Mouse (Mus musculus) bone marrow, adult 2 months (tissue): Measurements from ENCODE around the gene Mef2c. TPM values are rescaled to one million over a fixed set of nuclear protein-coding genes. Genes with fewer than 3 reads are reported as not detected.

ENCODE experiments used
- H3K27ac ChIP-seq: fragments of 200-500 bp; 2 replicates; pipeline ENCODE4 v1.5.1; 2012; ENCODE audit warnings: low read depth, mild to moderate bottlenecking, control low read depth, inconsistent platforms, low read length; ENCODE audit not compliant: control insufficient read depth, poor library complexity, insufficient read depth
- H3K4me1 ChIP-seq: fragments of 200-500 bp; 2 replicates; pipeline ENCODE4 v1.6.1; 2011; ENCODE audit warnings: low read length; ENCODE audit not compliant: control insufficient read depth, insufficient read depth
- H3K4me3 ChIP-seq: fragments of 200-500 bp; replicated peaks from 2 replicates; pipeline ENCODE3; 2011; ENCODE audit warnings: mild to moderate bottlenecking, low read depth, low read length, control low read depth; ENCODE audit not compliant: control insufficient read depth
- CTCF ChIP-seq: fragments of 200-500 bp; IDR thresholded peaks from 2 replicates; pipeline ENCODE4 v1.5.1; 2011; ENCODE audit warnings: low read length, control low read depth; ENCODE audit not compliant: control insufficient read depth, insufficient read depth
- POLR2A ChIP-seq: fragments of 200-500 bp; IDR thresholded peaks from 2 replicates; pipeline ENCODE4 v1.6.1; 2011; ENCODE audit warnings: low read depth, mild to moderate bottlenecking, control low read depth, low read length, borderline replicate concordance; ENCODE audit not compliant: control insufficient read depth
- WGBS: fragments of 180-500 bp; shearing (Covaris S2); methylation state at CpG from one replicate; pipeline ENCODE4 v1.1.7; 2018; 5-methylcytosine and 5-hydroxymethylcytosine counted together
- polyA plus RNA-seq: library from polyadenylated mRNA; stranded (reverse); fragments of >200 nt; gene quantifications from 2 replicates; pipeline ENCODE4 v1.2.4, GENCODE M21; 2011; ENCODE audit warnings: low replicate concordance; ENCODE audit not compliant: missing spikeins, insufficient read depth, insufficient read length

The Mef2c gene
- polyA plus RNA-seq, 1 experiment = 37.8 TPM

DNA sequence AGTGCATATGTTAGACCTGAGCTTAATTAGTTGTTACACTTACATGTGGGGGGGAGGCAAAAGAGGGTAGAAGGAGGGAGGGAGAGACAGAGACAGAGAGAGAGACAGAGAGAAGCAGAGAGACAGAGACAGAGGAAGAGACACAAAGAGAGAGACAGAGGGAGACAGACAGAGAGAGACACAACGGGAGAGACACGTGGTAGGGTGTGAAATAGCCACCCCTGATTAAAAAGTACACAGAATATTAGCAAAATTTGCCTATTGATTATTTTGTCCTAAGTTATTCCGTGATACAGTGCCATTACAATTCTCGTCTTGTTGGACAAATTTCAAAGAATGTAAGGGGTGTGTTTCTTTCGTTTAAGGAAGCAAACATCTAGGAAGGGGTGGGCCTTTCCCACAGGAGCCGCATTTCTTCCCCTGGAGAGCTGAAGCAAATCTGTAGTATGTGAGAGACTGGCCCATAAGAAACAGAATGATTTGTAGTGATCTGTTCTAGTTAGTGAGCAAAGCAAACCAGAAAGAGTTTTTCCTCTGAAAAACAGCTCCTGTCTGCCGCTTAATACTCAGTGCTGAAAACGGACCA lies 26.0 kb downstream of the Mef2c start:
- TF ChIP-seq POLR2A (no peak), CTCF (no peak)
- Histone ChIP-seq H3K27ac (no peak overlapping the region), H3K4me3 (peak overlapping the region; percentile 7), H3K4me1 (peaks cover 3% of the 10 kb centered on the region; the same call in 1 of the 2 replicates)
- 7% methylated on average over 8 of the region's 8 CpGs for WGBS

DNA sequence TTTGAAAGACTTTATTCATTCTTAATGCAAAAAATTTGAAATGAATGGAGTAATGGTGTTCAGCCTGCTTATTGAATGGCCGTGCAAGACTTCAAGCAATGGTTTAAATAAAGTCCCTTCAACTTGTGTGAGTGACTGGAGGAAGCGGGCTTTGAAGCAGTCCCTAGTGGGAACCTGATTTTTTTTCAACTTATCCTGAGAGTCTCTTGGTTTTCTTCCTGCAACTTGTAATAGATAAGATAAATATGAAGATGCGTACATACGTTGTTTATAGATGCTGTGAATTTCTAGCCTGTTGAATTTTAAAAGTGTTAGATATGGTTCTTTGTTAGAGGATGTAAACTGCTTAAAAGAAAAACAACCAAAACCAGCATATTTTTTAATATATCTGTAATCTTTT lies 27.1 kb downstream of the Mef2c start:
- Histone ChIP-seq H3K4me1 (peaks cover 3% of the 10 kb centered on the region; the same call in 1 of the 2 replicates), H3K4me3 (no peak overlapping the region), H3K27ac (no peak overlapping the region)
- no peak for TF ChIP-seq POLR2A
- TF ChIP-seq CTCF = no peak
- 48% methylated on average over 4 of the region's 4 CpGs for WGBS

DNA sequence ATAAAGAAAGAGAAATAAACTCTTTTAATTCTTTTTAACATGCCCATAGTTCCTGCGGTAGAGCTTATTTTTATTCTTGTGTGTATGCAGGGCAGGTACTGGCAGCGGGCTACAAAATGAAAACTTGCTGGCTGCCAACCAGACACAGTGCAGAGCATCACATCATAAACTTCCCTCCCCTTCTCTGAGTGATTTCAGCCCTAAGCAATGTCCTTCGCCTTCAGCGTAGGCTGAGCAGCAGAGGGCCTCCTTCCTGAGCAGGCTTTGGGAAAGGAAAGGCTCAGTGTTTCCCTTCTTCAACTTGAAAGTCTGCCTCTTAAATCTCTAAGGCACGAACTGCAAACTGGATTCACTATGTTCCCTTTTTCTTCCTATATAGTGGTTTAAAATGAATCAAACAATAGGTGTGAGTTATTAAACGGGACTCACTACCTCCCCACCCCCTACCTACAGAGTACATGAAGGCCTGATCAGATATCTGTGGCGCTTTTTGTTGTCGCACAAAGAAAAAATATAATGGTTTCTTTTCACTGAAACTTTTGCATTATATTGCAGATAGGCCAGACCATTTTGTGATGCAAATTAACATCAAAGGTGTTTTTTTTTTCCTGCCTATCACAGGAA lies 28.2 kb downstream of the Mef2c start:
- Histone ChIP-seq H3K4me1 (peaks cover 3% of the 10 kb centered on the region; the same call in 1 of the 2 replicates), H3K27ac (no peak overlapping the region), H3K4me3 (no peak overlapping the region)
- 6% methylated on average over 8 of the region's 8 CpGs for WGBS
- TF ChIP-seq CTCF (no peak), POLR2A (no peak)

DNA sequence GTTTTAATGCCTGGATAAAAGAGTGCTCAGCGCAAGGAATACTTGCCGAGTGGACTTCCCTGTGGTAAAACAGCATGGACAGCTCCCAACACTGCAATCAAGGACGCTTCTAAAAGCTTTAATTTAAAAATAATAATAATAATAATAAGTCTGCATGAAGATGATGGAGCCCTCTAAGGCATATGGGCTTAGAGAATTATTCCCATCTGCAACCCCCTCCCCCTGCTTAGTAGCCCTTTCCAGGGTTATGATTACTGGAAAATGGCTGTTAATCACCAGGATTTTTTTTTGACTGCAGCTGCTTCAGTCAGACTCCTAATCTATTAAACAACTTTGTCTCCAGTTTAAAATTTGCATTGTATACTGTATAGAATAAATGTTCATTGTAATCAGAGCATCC lies 32.5 kb downstream of the Mef2c start:
- H3K4me3 ChIP-seq = no peak overlapping the region
- WGBS = 79% methylated on average over 3 of the region's 3 CpGs
- no peak overlapping the region for H3K27ac ChIP-seq
- peaks cover 3% of the 10 kb centered on the region; the same call in 1 of the 2 replicates for H3K4me1 ChIP-seq
- TF ChIP-seq POLR2A (no peak), CTCF (no peak)

DNA sequence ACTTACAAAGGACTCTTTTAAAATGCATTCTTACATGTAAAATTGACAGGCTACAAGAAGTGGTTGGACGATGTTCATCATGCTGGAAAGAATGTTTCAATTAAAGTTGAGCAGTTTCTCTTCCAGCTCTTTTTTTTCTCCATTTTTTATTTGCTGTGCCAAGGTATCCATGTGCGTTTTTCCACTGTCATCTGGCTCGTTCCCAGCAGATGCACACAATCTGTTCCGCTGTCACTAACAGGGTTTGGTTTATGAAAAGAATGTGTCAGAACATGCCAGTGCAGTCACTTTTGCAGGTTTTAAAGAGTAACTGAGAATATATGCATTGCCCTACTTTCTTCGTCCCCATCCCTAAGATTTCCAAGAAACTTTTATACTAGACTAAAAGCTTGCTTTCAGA lies 33.3 kb downstream of the Mef2c start:
- Histone ChIP-seq H3K27ac (no peak overlapping the region), H3K4me1 (no peaks in the 10 kb centered on the region), H3K4me3 (no peak overlapping the region)
- TF ChIP-seq CTCF (no peak), POLR2A (no peak)
- WGBS = 82% methylated on average over 5 of the region's 5 CpGs

DNA sequence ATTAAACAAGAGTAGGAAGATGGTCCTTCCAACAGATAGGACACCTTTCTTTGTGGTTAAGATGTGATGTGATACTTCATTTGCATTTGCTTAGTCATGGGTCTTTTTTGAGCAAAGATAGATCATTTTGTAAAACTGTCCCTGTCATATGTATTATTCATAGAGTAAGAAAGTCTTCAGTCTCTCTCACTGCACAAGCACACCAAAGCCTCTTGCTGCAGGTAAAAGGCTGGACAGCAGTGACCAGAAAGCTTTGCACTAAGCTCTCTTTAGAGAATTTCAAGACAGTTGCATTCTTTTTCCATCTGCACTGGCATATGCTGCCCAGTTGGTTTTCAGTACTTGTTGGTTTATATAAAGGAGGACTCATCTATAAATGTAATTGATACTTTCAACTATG lies 36.1 kb downstream of the Mef2c start:
- Histone ChIP-seq H3K27ac (no peak overlapping the region), H3K4me3 (no peak overlapping the region), H3K4me1 (no peaks in the 10 kb centered on the region)
- TF ChIP-seq POLR2A = no peak

DNA sequence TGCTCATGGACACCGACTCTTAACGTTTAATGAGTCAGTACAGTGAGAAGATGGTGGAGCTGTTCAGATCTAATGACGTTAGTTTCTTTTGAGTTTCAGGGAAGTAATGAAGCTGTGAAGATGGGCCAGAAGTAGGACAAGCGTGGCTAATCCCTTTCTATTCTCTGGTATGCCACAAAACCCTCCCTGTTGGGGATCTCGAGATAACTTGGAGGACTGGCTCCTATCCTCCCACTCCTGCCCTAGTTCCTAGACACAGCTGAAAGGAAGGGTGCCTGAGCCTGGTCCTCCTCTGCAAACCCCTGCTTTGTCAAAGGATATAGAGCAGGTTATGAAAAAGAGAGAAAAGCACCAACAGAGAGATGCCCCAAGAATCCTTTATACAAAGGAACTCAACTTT lies 38.8 kb downstream of the Mef2c start:
- TF ChIP-seq POLR2A (no peak), CTCF (no peak)
- 78% methylated on average over 5 of the region's 5 CpGs for WGBS
- Histone ChIP-seq H3K4me3 (no peak overlapping the region), H3K4me1 (no peaks in the 10 kb centered on the region), H3K27ac (no peak overlapping the region)

DNA sequence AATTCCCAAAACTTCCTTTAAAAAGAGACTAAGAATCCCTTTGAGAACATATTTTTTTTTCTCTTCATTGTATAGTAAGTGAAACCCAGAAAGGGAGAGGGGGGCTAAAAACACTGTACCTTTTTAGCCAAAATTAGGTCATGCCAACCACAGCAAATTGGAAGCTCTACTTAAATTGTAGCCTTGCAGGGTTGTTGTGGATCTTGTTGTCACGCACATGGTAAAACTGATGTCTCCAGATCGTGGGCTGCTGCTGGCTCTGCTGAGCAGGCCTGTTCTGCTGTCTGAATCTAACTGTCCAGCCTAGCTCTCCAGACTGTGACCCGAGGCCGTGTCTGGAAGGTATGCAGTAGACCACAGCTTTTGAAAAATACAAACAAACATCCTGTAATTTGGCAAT lies 40.9 kb downstream of the Mef2c start:
- WGBS = 68% methylated on average over 4 of the region's 4 CpGs
- H3K27ac ChIP-seq = no peak overlapping the region
- H3K4me3 ChIP-seq = no peak overlapping the region
- H3K4me1 ChIP-seq = no peaks in the 10 kb centered on the region
- TF ChIP-seq CTCF (no peak), POLR2A (no peak)

DNA sequence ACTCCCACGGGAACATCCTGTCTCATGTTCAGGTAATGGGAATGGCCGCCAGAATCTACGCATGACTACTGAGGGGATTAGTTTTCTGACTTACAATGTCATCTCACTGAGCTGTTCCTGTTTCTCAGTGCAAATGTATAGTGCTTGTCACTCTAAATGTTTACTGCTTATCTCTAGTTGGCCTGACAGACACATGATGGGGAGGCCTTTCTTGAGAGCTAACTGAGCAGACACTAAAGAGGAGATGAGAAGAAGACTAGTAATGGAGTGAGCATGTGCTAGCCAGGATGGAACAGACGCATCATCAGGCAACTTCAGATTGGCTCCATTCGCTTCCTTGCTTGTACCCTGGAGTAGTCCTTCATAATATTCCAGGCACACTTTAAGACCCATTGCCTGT lies 43.0 kb downstream of the Mef2c start:
- TF ChIP-seq POLR2A = no peak
- no peak for TF ChIP-seq CTCF
- Histone ChIP-seq H3K4me1 (no peaks in the 10 kb centered on the region), H3K4me3 (no peak overlapping the region), H3K27ac (no peak overlapping the region)
- WGBS = 84% methylated on average over 5 of the region's 5 CpGs
